Mouse (Mus musculus) midbrain, embryonic 10.5 days (tissue): ENCODE results near the gene Cubn. TPM values are rescaled to one million over a fixed set of nuclear protein-coding genes. Genes with fewer than 3 reads are reported as not detected.

Source experiments
- DNase-seq: peaks from one replicate; pipeline ENCODE4 v3.0.0-alpha.2; 2017; ENCODE audit warnings: low spot score
- H3K27ac ChIP-seq: fragments of 300-500 bp; sonication (generic); replicated peaks from 2 replicates; pipeline ENCODE4 v1.5.1; 2016; ENCODE audit warnings: mild to moderate bottlenecking
- H3K27me3 ChIP-seq: fragments of 300-500 bp; sonication (generic); 2 replicates; pipeline ENCODE4 v1.6.1; 2016; ENCODE audit warnings: low read depth, mild to moderate bottlenecking; ENCODE audit not compliant: poor library complexity, severe bottlenecking
- H3K36me3 ChIP-seq: fragments of 300-500 bp; sonication (generic); 2 replicates; pipeline ENCODE4 v1.6.1; 2016; ENCODE audit warnings: mild to moderate bottlenecking, moderate library complexity
- H3K4me1 ChIP-seq: fragments of 300-500 bp; sonication (generic); 2 replicates; pipeline ENCODE4 v1.6.1; 2016
- H3K4me3 ChIP-seq: fragments of 300-500 bp; sonication (generic); 2 replicates; pipeline ENCODE4 v1.5.1; 2016; ENCODE audit warnings: mild to moderate bottlenecking, moderate library complexity
- H3K9me3 ChIP-seq: fragments of 300-500 bp; sonication (generic); replicated peaks from 2 replicates; pipeline ENCODE4 v1.6.1; 2016; ENCODE audit warnings: mild to moderate bottlenecking
- WGBS: fragments of 180-500 bp; shearing (Covaris S2); methylation state at CpG from one replicate; pipeline ENCODE4 v1.1.7; 2016; 5-methylcytosine and 5-hydroxymethylcytosine counted together
- polyA plus RNA-seq: library from polyadenylated mRNA; unstranded; fragments of >200 nt; fragmentation: Nextera tagmentation; extraction: Ambion mirVana; gene quantifications from 2 replicates; pipeline ENCODE4 v1.2.1, GENCODE M21; 2016

The Cubn gene
- polyA plus RNA-seq, 1 experiment from 2014 or later = 0.48 TPM

- H3K36me3 ChIP-seq = no peaks in the 10 kb centered on the region
- no peak overlapping the region for H3K4me3 ChIP-seq
- H3K4me1 ChIP-seq = no peaks in the 10 kb centered on the region; the same call in 1 of the 2 replicates
- H3K9me3 ChIP-seq = no peaks in the 10 kb centered on the region
- DNase-seq = no peak
- no peak overlapping the region for H3K27ac ChIP-seq
- H3K27me3 ChIP-seq = no peaks in the 10 kb centered on the region
- 6% methylated on average over 1 of the region's 1 CpGs for WGBS
Measured at GRCm38 (mm10) chr2:13290661-13291060, 201.0 kb downstream of the Cubn start.

GRCm38 (mm10) chr2:13290070-13290469 lies 201.5 kb downstream of the Cubn start:
- no peak overlapping the region for H3K27ac ChIP-seq
- no peaks in the 10 kb centered on the region for H3K36me3 ChIP-seq
- H3K9me3 ChIP-seq = no peaks in the 10 kb centered on the region
- H3K4me3 ChIP-seq = no peak overlapping the region
- WGBS = 84% methylated on average over 3 of the region's 3 CpGs
- no peak for DNase-seq
- H3K4me1 ChIP-seq = no peaks in the 10 kb centered on the region; the same call in 1 of the 2 replicates
- no peaks in the 10 kb centered on the region for H3K27me3 ChIP-seq

GRCm38 (mm10) chr2:13278114-13278862 lies 213.3 kb downstream of the Cubn start:
- H3K9me3 ChIP-seq = no peaks in the 10 kb centered on the region
- no peaks in the 10 kb centered on the region for H3K27me3 ChIP-seq
- H3K4me1 ChIP-seq = 0 out of 2 replicates have a peak, but pooled peaks cover 3% of the 10 kb centered on the region
- H3K36me3 ChIP-seq = no peaks in the 10 kb centered on the region
- H3K27ac ChIP-seq = peak overlapping the region; percentile 42; the same call in 1 of the 2 replicates
- no peak for DNase-seq
- no peak overlapping the region for H3K4me3 ChIP-seq
- WGBS = 64% methylated on average over 10 of the region's 10 CpGs

- H3K4me3 ChIP-seq = no peak overlapping the region
- no peaks in the 10 kb centered on the region for H3K9me3 ChIP-seq
- WGBS = 58% methylated on average over 7 of the region's 7 CpGs
- DNase-seq = peak; percentile 23
- peaks cover 7% of the 10 kb centered on the region for H3K4me1 ChIP-seq
- no peaks in the 10 kb centered on the region for H3K36me3 ChIP-seq
- no peak overlapping the region for H3K27ac ChIP-seq
- H3K27me3 ChIP-seq = no peaks in the 10 kb centered on the region
Measured at GRCm38 (mm10) chr2:13275874-13276273, 215.7 kb downstream of the Cubn start.

- Histone ChIP-seq H3K4me3 (peak within 1 kb of the TSS; percentile 69), H3K27ac (peak within 1 kb of the TSS; percentile 81), H3K27me3 (no peaks in the 10 kb centered on the region), H3K9me3 (no peaks in the 10 kb centered on the region), H3K36me3 (no peaks in the 10 kb centered on the region), H3K4me1 (peaks cover 13% of the 10 kb centered on the region)
- DNase-seq = peak; percentile 95
- whole genome bisulfite sequencing = 1% methylated on average over 37 of the region's 37 CpGs
Measured at GRCm38 (mm10) chr2:13271165-13271957, 220.3 kb downstream of the Cubn start, which contains the start of gene Rsu1. Gene Rsu1 (minus strand): TSS chr2:13271415.

GRCm38 (mm10) chr2:13270736-13271135 lies 220.9 kb downstream of the Cubn start:
- Histone ChIP-seq H3K27me3 (no peaks in the 10 kb centered on the region), H3K27ac (peak overlapping the region; percentile 81), H3K4me1 (peaks cover 13% of the 10 kb centered on the region), H3K36me3 (no peaks in the 10 kb centered on the region), H3K4me3 (peak overlapping the region; percentile 69), H3K9me3 (no peaks in the 10 kb centered on the region)
- no peak for DNase-seq
- WGBS = 57% methylated on average over 8 of the region's 8 CpGs

- H3K4me1 ChIP-seq = peaks cover 13% of the 10 kb centered on the region
- DNase-seq = no peak
- no peaks in the 10 kb centered on the region for H3K27me3 ChIP-seq
- no peak overlapping the region for H3K4me3 ChIP-seq
- H3K27ac ChIP-seq = no peak overlapping the region
- 92% methylated on average over 4 of the region's 4 CpGs for WGBS
- no peaks in the 10 kb centered on the region for H3K36me3 ChIP-seq
- no peaks in the 10 kb centered on the region for H3K9me3 ChIP-seq
Measured at GRCm38 (mm10) chr2:13268681-13269293, 222.8 kb downstream of the Cubn start.

GRCm38 (mm10) chr2:13264875-13265274 lies 226.7 kb downstream of the Cubn start:
- no peaks in the 10 kb centered on the region for H3K36me3 ChIP-seq
- no peak overlapping the region for H3K4me3 ChIP-seq
- no peaks in the 10 kb centered on the region for H3K27me3 ChIP-seq
- H3K4me1 ChIP-seq = no peaks in the 10 kb centered on the region
- no peak overlapping the region for H3K27ac ChIP-seq
- DNase-seq = peak; percentile 31
- WGBS = 46% methylated on average over 4 of the region's 4 CpGs
- H3K9me3 ChIP-seq = no peaks in the 10 kb centered on the region

GRCm38 (mm10) chr2:13263150-13263549 lies 228.5 kb downstream of the Cubn start:
- H3K36me3 ChIP-seq = no peaks in the 10 kb centered on the region
- 82% methylated on average over 4 of the region's 4 CpGs for WGBS
- H3K4me1 ChIP-seq = no peaks in the 10 kb centered on the region
- DNase-seq = no peak
- H3K4me3 ChIP-seq = no peak overlapping the region
- no peaks in the 10 kb centered on the region for H3K9me3 ChIP-seq
- H3K27ac ChIP-seq = no peak overlapping the region
- no peaks in the 10 kb centered on the region for H3K27me3 ChIP-seq

- 76% methylated on average over 2 of the region's 2 CpGs for WGBS
- no peaks in the 10 kb centered on the region for H3K9me3 ChIP-seq
- no peaks in the 10 kb centered on the region for H3K27me3 ChIP-seq
- no peak for DNase-seq
- H3K36me3 ChIP-seq = peaks cover 9% of the 10 kb centered on the region
- no peak overlapping the region for H3K27ac ChIP-seq
- no peaks in the 10 kb centered on the region for H3K4me1 ChIP-seq
- H3K4me3 ChIP-seq = no peak overlapping the region
Measured at GRCm38 (mm10) chr2:13258606-13259005, 233.0 kb downstream of the Cubn start.

- Histone ChIP-seq H3K9me3 (no peaks in the 10 kb centered on the region), H3K36me3 (no peaks in the 10 kb centered on the region), H3K4me1 (peaks cover 6% of the 10 kb centered on the region), H3K27me3 (no peaks in the 10 kb centered on the region), H3K27ac (no peak overlapping the region), H3K4me3 (no peak overlapping the region)
- DNase-seq = no peak
- WGBS = 81% methylated on average over 9 of the region's 9 CpGs
Measured at GRCm38 (mm10) chr2:13240711-13241110, 250.9 kb downstream of the Cubn start.

- Histone ChIP-seq H3K4me1 (peaks cover 10% of the 10 kb centered on the region), H3K9me3 (no peaks in the 10 kb centered on the region), H3K4me3 (no peak overlapping the region), H3K27ac (no peak overlapping the region), H3K36me3 (no peaks in the 10 kb centered on the region), H3K27me3 (no peaks in the 10 kb centered on the region)
- peak; percentile 31 for DNase-seq
- 75% methylated on average over 8 of the region's 8 CpGs for WGBS
Measured at GRCm38 (mm10) chr2:13237140-13237901, 254.3 kb downstream of the Cubn start.
